Mouse (Mus musculus) C2C12 (cell line): ENCODE measurements at regions not wholly inside any gene's neighbourhood (a gene's known extent, or its start where the extent isn't known, plus 50 kb on each side); places are given as distances from the start of the nearest gene placed in this dataset.

Experiments
- H3K27me3 ChIP-seq: one replicate; pipeline ENCODE4 v1.6.1; 2011; ENCODE audit not compliant: control insufficient read depth, insufficient read depth, insufficient read length
- H3K36me3 ChIP-seq: one replicate; pipeline ENCODE4 v1.6.1; 2011; ENCODE audit not compliant: control insufficient read depth, insufficient read depth
- H3K4me3 ChIP-seq: one replicate; pipeline ENCODE4 v1.5.1; 2011; ENCODE audit warnings: mild to moderate bottlenecking, control low read depth; ENCODE audit not compliant: poor library complexity, insufficient read depth, severe bottlenecking
- H3K79me2 ChIP-seq: one replicate; pipeline ENCODE4 v1.6.1; 2011; ENCODE audit not compliant: control insufficient read depth, insufficient read depth
- H3K79me3 ChIP-seq: one replicate; pipeline ENCODE4 v1.6.1; 2011; ENCODE audit warnings: low read depth, control low read depth
- H3ac ChIP-seq: one replicate; pipeline ENCODE3; 2011; ENCODE audit warnings: low read depth; ENCODE audit not compliant: control insufficient read depth, insufficient read length
- CEBPB ChIP-seq: IDR thresholded peaks from one replicate; pipeline ENCODE4 v1.6.1; 2011; ENCODE audit warnings: low read depth, mild to moderate bottlenecking, control low read depth, moderate library complexity
- CTCF ChIP-seq: IDR thresholded peaks from one replicate; pipeline ENCODE4 v1.5.1; 2011; ENCODE audit not compliant: control insufficient read depth, insufficient read depth, insufficient read length
- FOSL1 ChIP-seq: IDR thresholded peaks from one replicate; pipeline ENCODE4 v1.8.0; 2011; ENCODE audit warnings: mild to moderate bottlenecking, low read length; ENCODE audit not compliant: poor library complexity, insufficient read depth, severe bottlenecking
- MAX ChIP-seq: IDR thresholded peaks from one replicate; pipeline ENCODE4 v1.6.1; 2011; ENCODE audit warnings: mild to moderate bottlenecking, control low read depth
- MYOD1 ChIP-seq: IDR thresholded peaks from one replicate; pipeline ENCODE4 v1.6.1; 2011; ENCODE audit warnings: low read depth; ENCODE audit not compliant: control insufficient read depth, insufficient read length
- MYOG ChIP-seq: IDR thresholded peaks from one replicate; pipeline ENCODE4 v1.6.1; 2011; ENCODE audit not compliant: control insufficient read depth, insufficient read length; ENCODE audit errors: extremely low read depth
- USF1 ChIP-seq: IDR thresholded peaks from one replicate; pipeline ENCODE4 v1.6.1; 2011; ENCODE audit warnings: low read depth, mild to moderate bottlenecking, control low read depth, moderate library complexity

DNA sequence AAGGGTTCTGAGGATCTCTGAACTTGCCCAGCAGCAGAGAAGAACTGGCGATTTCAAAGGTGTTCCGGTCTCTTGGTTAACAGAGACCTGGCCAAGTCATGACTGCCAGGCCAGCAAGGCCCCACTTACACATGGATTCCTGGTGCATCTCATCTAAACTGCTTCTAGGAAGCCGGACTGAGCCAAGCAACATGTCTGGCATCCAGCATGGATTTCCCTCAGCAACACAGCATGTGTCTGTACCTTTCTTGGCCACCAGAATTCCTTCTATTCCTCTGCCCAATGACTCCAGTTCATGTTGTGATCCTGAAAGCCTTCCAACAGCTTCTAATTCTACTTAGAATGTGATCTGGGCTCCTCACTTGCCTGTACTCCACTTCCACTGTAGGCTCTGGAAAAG, 50.0 kb upstream of the Cdon start:
- no peaks in the 10 kb centered on the region for H3K27me3 ChIP-seq
- TF ChIP-seq MYOG (no peak), CEBPB (no peak), FOSL1 (no peak), USF1 (no peak), MYOD1 (no peak), MAX (no peak), CTCF (no peak)
- H3K36me3 ChIP-seq: no peaks in the 10 kb centered on the region
- H3K4me3 ChIP-seq: no peak overlapping the region
- no peaks in the 10 kb centered on the region for H3K79me3 ChIP-seq
- no peaks in the 10 kb centered on the region for H3K79me2 ChIP-seq
- H3ac ChIP-seq: no peak overlapping the region
